Mouse (Mus musculus) urinary bladder, postnatal 25 days (tissue): ENCODE data around the gene Trim11.
A peak's percentile ranks its signal among the peaks of the same experiment; 100 is the strongest.

Source experiments
- DNase-seq: peaks from one replicate; pipeline ENCODE4 v3.0.0; 2022; ENCODE audit warnings: low spot score

Trim11 gene

GRCm38 (mm10) chr11:58957226-58957914, 20.5 kb upstream of the Trim11 start:
- DNase-seq = no peak

- no peak for DNase-seq
These were observed 19.4 kb upstream of the Trim11 start for GRCm38 (mm10) chr11:58958536-58958935.

- DNase-seq = no peak
These were observed 18.6 kb upstream of the Trim11 start for GRCm38 (mm10) chr11:58959186-58959825.

DNA sequence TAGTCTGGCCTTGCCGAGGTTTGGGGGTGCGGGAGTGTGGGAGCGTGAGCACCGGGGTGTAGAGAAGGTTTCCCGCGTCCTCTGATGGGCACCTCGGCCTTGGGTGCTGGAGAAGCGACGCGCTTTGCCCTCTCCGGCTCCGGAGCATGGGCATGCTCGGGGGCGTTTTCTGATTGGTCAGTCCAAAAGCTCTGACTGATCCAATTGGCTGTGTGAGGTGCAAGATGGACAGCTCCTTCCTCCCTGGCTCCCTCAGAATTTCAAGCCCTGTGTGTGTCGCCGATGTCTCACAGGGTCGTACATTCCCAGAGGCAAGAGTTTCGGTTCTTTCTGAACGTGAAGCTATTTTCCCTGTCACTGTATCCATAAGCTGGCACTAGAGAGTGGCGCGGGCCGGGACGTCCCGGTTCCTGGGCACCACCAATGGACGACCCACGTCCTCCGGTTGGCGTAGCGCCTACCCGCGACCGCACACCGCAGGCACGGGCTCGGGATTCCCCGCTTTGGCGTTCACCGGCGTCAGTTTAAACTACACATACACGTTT, 17.9 kb upstream of the Trim11 start:
- DNase-seq = peak; percentile 57

GRCm38 (mm10) chr11:58961364-58962177, 16.3 kb upstream of the Trim11 start:
- no peak for DNase-seq

DNA sequence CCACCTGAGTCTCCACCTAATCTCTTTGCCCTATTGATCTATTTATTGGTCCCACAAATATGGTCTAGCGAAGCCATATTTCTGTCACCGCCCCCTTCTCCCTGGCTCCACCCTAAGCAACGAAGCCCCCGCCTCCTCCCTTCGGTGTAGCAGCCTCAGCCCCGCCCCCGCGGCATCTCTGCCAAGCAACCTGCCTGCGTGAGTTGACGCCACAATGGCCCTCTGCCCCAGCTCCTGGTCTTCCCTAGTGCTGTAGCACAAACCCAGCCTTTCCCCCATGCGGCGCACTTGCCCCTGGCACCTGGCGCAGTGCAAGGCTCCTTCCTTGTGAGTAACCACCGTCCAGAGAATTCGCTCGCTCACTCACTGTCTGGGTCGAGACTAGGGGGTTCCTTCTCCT, 14.3 kb upstream of the Trim11 start:
- DNase-seq = no peak

GRCm38 (mm10) chr11:58964216-58964615, 13.7 kb upstream of the Trim11 start:
- no peak for DNase-seq

DNA sequence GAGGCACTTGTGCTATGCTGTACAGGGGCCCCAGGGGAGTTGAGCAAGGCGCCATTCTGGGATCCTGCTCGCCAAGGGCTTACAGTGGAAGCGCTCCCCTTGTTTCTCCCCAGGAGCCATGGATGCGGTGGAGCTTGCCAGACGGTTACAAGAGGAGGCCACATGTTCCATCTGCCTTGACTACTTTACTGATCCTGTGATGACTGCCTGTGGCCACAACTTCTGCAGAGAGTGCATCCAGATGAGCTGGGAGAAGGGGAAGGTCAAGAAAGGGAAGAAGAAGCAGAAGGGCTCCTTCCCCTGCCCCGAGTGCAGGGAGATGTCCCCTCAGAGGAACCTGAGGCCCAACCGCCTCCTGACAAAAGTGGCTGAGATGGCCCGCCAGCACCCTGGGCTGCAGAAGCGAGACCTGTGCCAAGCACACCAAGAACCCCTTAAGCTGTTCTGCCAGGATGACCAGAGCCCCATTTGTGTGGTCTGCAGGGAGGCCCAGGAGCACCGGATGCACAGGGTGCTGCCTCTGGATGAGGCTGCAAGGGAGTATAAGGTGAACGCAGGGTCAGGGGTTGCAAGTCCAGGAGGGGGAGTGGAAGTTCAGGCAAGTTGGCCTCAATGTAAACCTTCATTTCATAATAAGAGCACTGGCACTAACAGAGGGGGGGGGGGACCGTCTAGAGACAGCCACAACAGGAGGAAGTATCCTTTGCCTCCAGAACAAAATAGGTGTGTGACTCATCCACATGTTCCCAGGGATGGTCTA, 12.7 kb upstream of the Trim11 start:
- DNase-seq = no peak

GRCm38 (mm10) chr11:58967346-58967745, 10.5 kb upstream of the Trim11 start:
- DNase-seq = no peak

DNA sequence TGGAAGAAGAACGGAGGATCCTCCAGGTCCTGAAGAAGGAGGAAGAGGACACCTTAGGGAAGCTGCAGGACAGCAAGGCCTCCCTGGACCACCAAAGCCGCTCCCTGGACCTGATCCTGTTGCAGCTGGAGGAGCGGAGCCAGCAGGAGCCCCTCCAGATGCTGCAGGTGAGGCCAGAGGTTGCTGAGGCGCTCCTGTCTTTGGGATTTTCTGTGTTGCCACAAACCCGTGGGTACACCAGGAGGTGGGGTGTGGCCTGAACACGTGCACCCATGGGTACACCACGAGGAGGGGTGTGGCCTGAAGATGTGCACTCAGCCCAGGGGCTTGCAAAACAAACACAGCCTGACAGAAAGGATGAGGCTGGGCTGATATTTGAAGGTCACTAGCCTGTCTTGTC, 9.3 kb upstream of the Trim11 start:
- no peak for DNase-seq

GRCm38 (mm10) chr11:58969027-58969426, 8.9 kb upstream of the Trim11 start:
- no peak for DNase-seq

DNA sequence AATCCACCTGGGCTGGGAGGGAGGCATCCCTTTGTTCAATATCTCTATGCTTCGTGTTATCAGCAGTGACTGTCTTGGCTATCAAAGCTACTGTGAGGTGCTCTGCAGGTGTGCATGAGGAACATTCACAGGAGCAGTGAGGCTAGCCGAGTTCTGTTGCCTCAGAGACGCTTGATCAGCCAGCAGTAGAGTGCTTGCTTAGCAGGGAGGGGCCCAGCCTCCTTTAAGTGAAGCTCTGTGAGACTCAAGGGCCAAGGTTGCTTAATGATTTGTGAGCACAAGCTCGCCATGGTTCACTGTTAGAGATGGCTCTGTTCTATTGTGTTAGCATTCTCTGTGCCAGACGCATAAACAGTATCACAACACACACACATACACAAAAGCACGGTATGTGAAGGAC, 8.2 kb upstream of the Trim11 start:
- no peak for DNase-seq

- no peak for DNase-seq
These were observed 6.9 kb upstream of the Trim11 start for GRCm38 (mm10) chr11:58970831-58971530.

DNA sequence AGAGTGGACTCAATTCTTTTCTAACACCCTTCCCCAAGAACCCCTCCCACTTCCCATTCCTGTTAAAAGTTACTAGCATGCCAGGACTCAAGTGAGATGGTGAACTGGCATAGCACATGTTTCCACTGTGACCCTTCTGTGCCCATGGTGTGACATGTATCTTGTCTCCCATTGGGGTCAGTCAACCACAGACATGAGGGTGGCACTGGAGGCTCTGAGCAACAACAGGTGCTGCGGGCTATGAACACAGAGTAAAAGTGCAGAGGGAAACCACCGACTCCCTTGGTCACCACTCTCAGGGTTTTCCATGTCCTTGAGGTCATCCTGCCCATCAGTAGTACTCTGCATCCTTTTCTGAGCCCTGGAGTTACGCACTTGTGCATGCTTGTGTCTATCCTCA, 6.1 kb upstream of the Trim11 start:
- no peak for DNase-seq

- no peak for DNase-seq
These were observed 3.5 kb upstream of the Trim11 start for GRCm38 (mm10) chr11:58974414-58974813.

GRCm38 (mm10) chr11:58977150-58977549, 743 bp upstream of the Trim11 start:
- no peak for DNase-seq

GRCm38 (mm10) chr11:58977607-58978026, 276 bp upstream of the Trim11 start:
- DNase-seq = no peak

DNA sequence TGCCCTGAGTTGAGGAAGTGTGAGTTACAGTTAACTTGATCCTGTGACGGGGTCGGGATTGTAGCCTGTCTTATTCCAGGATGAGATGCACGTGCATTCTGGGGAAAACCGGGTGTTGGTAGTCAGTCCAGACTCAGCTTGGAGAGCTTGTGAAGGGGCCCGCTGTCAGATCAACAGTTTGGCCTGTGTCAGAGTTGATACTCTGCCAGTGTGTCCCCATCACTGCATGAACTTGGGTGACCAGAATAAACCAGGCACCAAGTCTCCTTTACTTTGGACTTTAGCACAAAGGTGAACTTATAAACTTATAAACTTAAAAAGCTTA, 775 bp downstream of the Trim11 start:
- DNase-seq = no peak

GRCm38 (mm10) chr11:58979183-58979582, 1.3 kb downstream of the Trim11 start:
- no peak for DNase-seq

- no peak for DNase-seq
These were observed 1.8 kb downstream of the Trim11 start for GRCm38 (mm10) chr11:58979661-58980060.

DNA sequence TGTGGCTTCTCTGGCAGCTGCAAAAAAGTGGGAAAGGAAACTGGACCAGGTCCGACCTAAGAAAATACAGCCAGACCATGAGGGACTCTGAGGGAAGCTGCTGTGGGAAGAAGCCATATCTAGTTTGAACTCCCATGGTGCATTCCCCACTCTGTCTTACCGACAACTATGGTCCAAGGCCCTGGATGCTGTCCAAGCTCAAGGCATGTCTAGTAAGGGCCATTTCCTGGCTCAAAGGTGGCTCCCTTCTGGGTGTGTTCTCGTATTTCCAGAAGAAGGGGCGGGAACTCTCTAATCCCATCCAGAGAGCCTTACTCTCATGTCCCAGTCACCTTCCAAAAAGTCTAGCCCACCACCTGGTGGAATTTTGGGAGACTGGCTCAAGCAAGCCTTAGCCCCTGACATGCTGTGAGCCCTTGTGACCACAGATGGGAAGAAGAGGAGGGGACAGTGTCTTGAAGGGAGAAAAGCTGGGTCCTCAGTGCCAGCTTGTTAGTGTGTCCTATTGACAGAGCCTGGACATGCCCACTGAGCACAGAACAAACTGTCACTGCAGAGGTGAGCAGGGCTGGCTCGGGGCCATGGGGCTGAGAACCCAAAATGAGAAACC, 2.6 kb downstream of the Trim11 start:
- no peak for DNase-seq
